Mouse (Mus musculus): ENCODE results near the gene Hist1h2bh.
A peak's percentile ranks its signal among the peaks of the same experiment; 100 is the strongest.

Gene Hist1h2bh

GRCm38 (mm10) chr13:23510127-23510526 lies 33.1 kb downstream of the Hist1h2bh start:
- DNase-seq (ENCODE audit: extremely low read depth, insufficient read length, low spot score), result no peak

- no peak for DNase-seq (ENCODE audit: extremely low read depth, insufficient read length, low spot score)
These were observed 36.2 kb downstream of the Hist1h2bh start for GRCm38 (mm10) chr13:23506819-23507515.

- DNase-seq (ENCODE audit: extremely low read depth, insufficient read length, low spot score), result peak; percentile 69
These were observed 36.8 kb downstream of the Hist1h2bh start for GRCm38 (mm10) chr13:23506351-23506750.

DNA sequence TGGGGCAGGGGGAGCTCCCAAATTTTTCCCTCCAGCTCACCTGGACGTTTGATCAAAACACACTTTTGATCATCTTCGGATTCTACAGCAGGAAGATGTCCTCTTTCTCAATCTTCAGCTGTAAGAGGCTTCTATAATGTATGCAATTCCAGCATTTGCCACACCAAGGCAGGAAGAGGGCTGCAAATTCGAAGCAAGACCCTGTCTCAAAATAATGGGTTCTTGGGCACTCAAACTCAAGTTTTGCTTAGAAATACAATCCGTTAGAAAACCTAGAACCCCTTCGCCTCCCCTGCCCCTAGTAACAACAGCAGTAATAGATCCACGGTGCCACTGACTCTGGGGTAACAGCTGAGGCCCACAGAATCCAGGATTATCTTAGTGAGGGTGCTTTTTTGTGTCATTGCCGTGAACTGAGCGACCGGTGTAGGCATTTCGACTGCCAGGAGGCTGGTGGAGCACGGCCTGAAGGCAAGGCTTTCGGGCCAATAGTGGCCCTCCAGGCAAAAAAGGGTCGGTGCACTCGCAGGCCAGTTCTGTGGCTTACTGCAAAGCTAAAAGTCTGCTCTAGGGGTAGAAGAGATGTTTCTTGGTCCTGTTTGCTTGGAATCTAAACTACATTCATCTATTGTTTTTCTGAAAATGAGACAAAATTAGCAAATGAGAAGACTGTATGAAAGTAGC lies 37.4 kb downstream of the Hist1h2bh start:
- DNase-seq (ENCODE audit: extremely low read depth, insufficient read length, low spot score), result peak; percentile 56

GRCm38 (mm10) chr13:23503797-23504196 lies 39.4 kb downstream of the Hist1h2bh start:
- peak; percentile 51 for DNase-seq (ENCODE audit: extremely low read depth, insufficient read length, low spot score)

- DNase-seq (ENCODE audit: extremely low read depth, insufficient read length, low spot score), result no peak
These were observed 40.3 kb downstream of the Hist1h2bh start for GRCm38 (mm10) chr13:23502916-23503315.

DNA sequence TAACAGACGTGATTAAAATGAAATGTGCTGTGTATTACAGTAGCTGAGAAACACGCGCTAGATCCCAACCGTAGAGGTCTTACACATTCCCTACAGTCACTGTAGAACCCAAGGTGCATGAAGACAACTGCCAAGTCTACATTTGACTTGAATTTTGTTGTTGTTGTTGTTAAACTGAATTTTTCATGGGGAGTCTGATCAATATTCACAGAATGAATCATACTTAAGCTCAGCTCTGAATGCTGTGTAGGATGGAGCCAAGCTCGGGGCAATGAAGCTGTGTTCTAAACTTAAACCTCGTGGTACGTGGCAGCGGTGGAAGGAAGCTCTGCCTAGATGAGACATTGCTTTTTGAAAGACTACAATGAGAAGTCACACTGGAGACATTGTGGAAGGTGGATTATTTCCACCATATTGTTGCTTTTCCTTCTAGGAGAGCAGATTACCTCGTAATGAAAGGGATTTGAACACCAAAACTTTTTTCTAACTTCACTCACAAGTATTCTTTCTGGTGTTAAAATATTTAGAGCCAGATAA lies 41.1 kb downstream of the Hist1h2bh start:
- no peak for DNase-seq (ENCODE audit: extremely low read depth, insufficient read length, low spot score)

DNA sequence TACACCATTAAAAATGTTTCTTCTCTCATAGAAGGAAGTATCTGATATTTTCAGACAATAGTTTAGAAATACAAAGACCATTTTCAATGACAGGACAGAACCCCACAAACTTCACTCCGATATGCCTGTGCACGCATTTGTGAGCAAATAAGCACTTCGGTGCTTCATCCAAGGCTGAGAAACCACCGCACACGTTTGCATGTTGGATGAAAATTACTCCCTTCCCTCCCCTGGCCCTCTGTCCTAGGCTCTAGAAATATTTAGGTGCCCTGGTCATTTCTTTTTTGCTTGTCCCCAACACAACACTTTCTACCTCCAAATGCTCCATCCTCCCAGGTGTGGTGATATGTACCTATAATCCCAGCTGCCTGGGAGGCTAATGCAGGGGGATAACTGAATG lies 41.7 kb downstream of the Hist1h2bh start:
- no peak for DNase-seq (ENCODE audit: extremely low read depth, insufficient read length, low spot score)

GRCm38 (mm10) chr13:23500424-23501200 lies 42.6 kb downstream of the Hist1h2bh start:
- peak; percentile 70 for DNase-seq (ENCODE audit: extremely low read depth, insufficient read length, low spot score)

DNA sequence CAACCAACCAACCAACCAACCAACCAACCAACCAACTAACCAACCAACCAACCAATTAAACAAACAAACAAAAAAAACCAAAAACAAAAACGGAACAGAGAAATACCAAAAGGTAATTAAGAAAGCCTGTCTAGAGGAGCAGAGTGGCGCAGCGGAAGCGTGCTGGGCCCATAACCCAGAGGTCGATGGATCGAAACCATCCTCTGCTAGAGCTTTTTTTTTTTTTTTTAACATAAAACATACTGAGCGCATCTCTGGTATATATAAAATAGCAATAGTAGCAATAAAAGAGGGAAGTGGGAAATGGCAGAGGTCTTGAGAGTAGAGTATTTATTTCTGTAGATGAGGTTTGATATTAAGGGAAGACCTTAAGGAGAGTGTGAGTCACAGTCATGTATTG lies 43.2 kb downstream of the Hist1h2bh start:
- DNase-seq (ENCODE audit: extremely low read depth, insufficient read length, low spot score), result peak; percentile 36

DNA sequence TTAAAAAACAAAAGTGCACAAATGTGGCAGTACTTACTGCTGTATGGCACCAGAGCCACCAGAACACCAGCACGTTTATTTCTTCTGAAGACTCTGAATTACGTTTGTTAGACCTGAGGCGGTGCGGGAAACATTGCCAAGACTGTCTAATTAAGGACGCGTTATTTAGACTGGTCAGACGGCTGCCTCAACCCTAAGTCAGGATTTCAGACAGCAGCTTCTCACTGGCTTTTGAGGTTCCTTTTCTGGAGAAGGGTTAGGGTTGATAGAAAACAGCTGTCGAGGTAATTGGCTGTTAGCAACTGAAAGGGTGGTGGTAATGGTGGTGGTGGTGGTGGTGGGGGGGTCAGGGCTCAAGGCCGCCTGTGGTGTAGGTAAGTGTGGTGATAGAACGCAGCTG lies 44.5 kb downstream of the Hist1h2bh start:
- no peak for DNase-seq (ENCODE audit: extremely low read depth, insufficient read length, low spot score)

- peak; percentile 54 for DNase-seq (ENCODE audit: extremely low read depth, insufficient read length, low spot score)
These were observed 45.4 kb downstream of the Hist1h2bh start for GRCm38 (mm10) chr13:23497656-23498321.

GRCm38 (mm10) chr13:23495526-23495925 lies 47.7 kb downstream of the Hist1h2bh start:
- no peak for DNase-seq (ENCODE audit: extremely low read depth, insufficient read length, low spot score)

DNA sequence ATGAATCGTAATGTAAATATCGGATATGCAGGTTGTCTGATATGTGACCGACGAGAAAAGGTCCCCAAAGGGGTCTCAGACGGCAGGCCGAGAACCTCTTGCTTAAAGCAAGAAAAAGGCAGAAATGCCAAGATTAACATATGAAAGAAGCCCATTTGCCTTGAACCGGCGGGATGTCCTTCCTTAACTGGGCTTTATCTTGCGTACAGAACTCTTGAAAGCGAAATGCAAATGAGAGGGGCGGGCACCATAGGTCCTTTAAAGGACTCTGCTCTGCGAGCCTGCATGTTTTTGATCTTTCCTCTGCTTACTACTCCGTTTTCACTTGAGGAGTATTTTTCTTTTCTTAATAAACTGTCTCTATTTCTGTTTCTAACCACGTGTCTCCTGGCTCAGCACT lies 51.2 kb downstream of the Hist1h2bh start:
- DNase-seq (ENCODE audit: extremely low read depth, insufficient read length, low spot score), result no peak
